Mouse (Mus musculus) heart, embryonic 11.5 days (tissue): ENCODE results near the gene Plcl2. TPM values are rescaled to one million over a fixed set of nuclear protein-coding genes. Genes with fewer than 3 reads are reported as not detected.

ENCODE experiments used
- ATAC-seq: fragments of 200-750 bp; cut with Nextera tagmentation; replicated peaks from 2 replicates; pipeline ENCODE4 v1.8.0; 2017; ENCODE audit warnings: moderate library complexity; ENCODE audit not compliant: insufficient number of reproducible peaks, low FRiP score, low TSS enrichment
- H3K27ac ChIP-seq: fragments of 300-500 bp; sonication (generic); 2 replicates; pipeline ENCODE4 v1.5.1; 2014; ENCODE audit warnings: mild to moderate bottlenecking, low read depth, low read length
- H3K27me3 ChIP-seq: fragments of 300-500 bp; sonication (generic); 2 replicates; pipeline ENCODE4 v1.6.1; 2014; ENCODE audit warnings: mild to moderate bottlenecking, low read length, mixed read lengths; ENCODE audit not compliant: control insufficient read depth, insufficient read depth
- H3K36me3 ChIP-seq: fragments of 300-500 bp; sonication (generic); 2 replicates; pipeline ENCODE4 v1.6.1; 2014; ENCODE audit warnings: mild to moderate bottlenecking, low read length, moderate library complexity, mixed read lengths; ENCODE audit not compliant: control insufficient read depth, insufficient read depth
- H3K4me1 ChIP-seq: fragments of 300-500 bp; sonication (generic); 2 replicates; pipeline ENCODE4 v1.6.1; 2014; ENCODE audit warnings: low read length; ENCODE audit not compliant: control insufficient read depth, insufficient read depth
- H3K4me2 ChIP-seq: fragments of 300-500 bp; sonication (generic); 2 replicates; pipeline ENCODE4 v1.6.1; 2014; ENCODE audit warnings: mild to moderate bottlenecking, moderate library complexity
- H3K4me3 ChIP-seq: fragments of 300-500 bp; sonication (generic); 2 replicates; pipeline ENCODE4 v1.5.1; 2014; ENCODE audit warnings: low read depth, low read length
- H3K9ac ChIP-seq: fragments of 300-500 bp; sonication (generic); 2 replicates; pipeline ENCODE4 v1.6.1; 2014; ENCODE audit warnings: mild to moderate bottlenecking, low read depth, low read length, moderate library complexity
- H3K9me3 ChIP-seq: fragments of 300-500 bp; sonication (generic); replicated peaks from 2 replicates; pipeline ENCODE4 v1.6.1; 2016; ENCODE audit warnings: low read length; ENCODE audit not compliant: control insufficient read depth
- WGBS: fragments of 180-500 bp; shearing (Covaris S2); extraction: QIAGEN DNeasy Blood & Tissue Kit; methylation state at CpG from one replicate; pipeline ENCODE4 v1.1.7; 2014; ENCODE audit not compliant: insufficient replicate concordance; 5-methylcytosine and 5-hydroxymethylcytosine counted together
- polyA plus RNA-seq: library from polyadenylated mRNA; unstranded; fragments of >200 nt; fragmentation: Nextera tagmentation; extraction: Ambion mirVana; gene quantifications from 2 replicates; pipeline ENCODE4 v1.2.1, GENCODE M21; 2014

Gene Plcl2
- polyA plus RNA-seq, 1 experiment from 2014 or later: 5.2 TPM

- no peaks in the 10 kb centered on the region for H3K27me3 ChIP-seq
- no peak overlapping the region for H3K27ac ChIP-seq
- no peak overlapping the region for H3K4me2 ChIP-seq
- WGBS: 76% methylated on average over 13 of the region's 13 CpGs
- no peak for ATAC-seq
- H3K4me1 ChIP-seq: peaks cover 3% of the 10 kb centered on the region; the same call in 1 of the 2 replicates
- no peaks in the 10 kb centered on the region for H3K9me3 ChIP-seq
- no peak overlapping the region for H3K9ac ChIP-seq
- H3K36me3 ChIP-seq: no peaks in the 10 kb centered on the region
- no peak overlapping the region for H3K4me3 ChIP-seq
Observed at GRCm38 (mm10) chr17:50506861-50507321, 2.3 kb upstream of the Plcl2 start.

DNA sequence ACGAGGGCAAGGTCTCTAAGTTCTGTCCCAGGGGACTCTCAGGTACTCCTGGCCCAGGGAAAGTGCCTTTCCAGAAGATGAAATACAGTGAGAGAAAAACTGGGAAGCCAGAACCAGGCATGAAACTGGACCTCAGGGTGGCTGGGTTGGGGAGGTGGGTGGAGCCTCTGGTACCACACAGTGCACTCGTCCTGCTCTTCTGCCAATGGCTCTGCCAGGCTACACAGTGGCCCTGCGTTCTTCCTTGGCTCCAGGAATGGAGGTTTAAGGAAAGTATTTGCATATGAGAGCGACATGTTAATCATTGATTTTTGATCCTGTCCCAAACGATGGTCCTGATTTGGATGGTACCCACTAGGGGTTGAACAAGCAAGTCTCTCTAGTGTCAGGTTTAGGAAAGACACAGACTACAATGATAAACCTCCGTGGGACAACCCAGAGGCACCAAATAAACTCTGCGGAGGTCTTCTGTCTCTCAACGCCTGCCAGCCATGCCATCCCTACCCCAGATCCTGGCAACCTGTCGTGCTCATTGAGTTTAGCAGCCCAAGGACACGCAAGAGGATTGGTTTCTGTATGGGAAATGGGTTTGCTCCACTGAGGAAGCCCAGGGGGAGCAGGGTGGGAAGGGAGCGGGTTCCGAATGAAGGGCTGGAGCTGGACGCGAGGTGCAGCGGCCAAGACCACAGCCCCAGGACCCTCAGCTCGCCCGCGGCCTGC is 988 bp upstream of the Plcl2 start:
- H3K27ac ChIP-seq: no peak overlapping the region
- H3K27me3 ChIP-seq: no peaks in the 10 kb centered on the region
- no peak; the same call in 1 of the 2 replicates for ATAC-seq
- 16% methylated on average over 18 of the region's 18 CpGs for WGBS
- H3K4me3 ChIP-seq: peak overlapping the region; percentile 87
- no peaks in the 10 kb centered on the region for H3K36me3 ChIP-seq
- H3K9ac ChIP-seq: peak overlapping the region; percentile 87
- no peaks in the 10 kb centered on the region for H3K9me3 ChIP-seq
- peak overlapping the region; percentile 84 for H3K4me2 ChIP-seq
- peaks cover 3% of the 10 kb centered on the region; the same call in 1 of the 2 replicates for H3K4me1 ChIP-seq

- H3K9me3 ChIP-seq: no peaks in the 10 kb centered on the region
- WGBS: under 1% methylated on average over 31 of the region's 72 CpGs
Observed at GRCm38 (mm10) chr17:50508775-50509250, 390 bp upstream of the Plcl2 start.

DNA sequence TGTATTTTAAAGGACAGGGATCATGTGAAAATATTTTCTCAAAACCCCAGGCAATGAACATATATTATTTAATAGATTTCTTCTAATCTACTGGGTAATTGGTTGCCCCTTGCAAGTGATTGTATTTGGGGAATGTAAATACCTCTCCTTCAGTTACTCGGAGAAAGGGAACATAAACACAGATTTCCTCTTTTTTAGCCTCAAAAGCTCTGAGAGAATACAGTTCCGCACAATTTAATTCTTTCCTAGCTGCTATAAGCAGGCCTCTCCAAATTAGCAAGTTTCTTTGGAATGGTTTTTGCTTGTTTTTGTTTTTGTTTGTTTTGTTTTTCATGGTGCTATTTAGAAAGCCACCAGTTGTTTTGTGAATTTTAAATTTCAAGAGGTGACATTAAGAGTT is 1.1 kb downstream of the Plcl2 start:
- H3K4me3 ChIP-seq: peak overlapping the region; percentile 87
- peak overlapping the region; percentile 87; the same call in 1 of the 2 replicates for H3K9ac ChIP-seq
- H3K4me2 ChIP-seq: peak overlapping the region; percentile 84
- H3K27ac ChIP-seq: no peak overlapping the region
- no peak for ATAC-seq
- WGBS: 63% methylated on average over 2 of the region's 2 CpGs
- H3K9me3 ChIP-seq: no peaks in the 10 kb centered on the region
- no peaks in the 10 kb centered on the region for H3K36me3 ChIP-seq
- peaks cover 3% of the 10 kb centered on the region; the same call in 1 of the 2 replicates for H3K4me1 ChIP-seq
- H3K27me3 ChIP-seq: no peaks in the 10 kb centered on the region

More at GRCm38 (mm10) chr17:50508775-50509250, 390 bp upstream of the Plcl2 start:
- Histone ChIP-seq H3K27ac (peak overlapping the region; percentile 79), H3K36me3 (no peaks in the 10 kb centered on the region), H3K9ac (peak overlapping the region; percentile 87), H3K27me3 (no peaks in the 10 kb centered on the region), H3K4me3 (peak overlapping the region; percentile 87), H3K4me2 (peak overlapping the region; percentile 84), H3K4me1 (peaks cover 3% of the 10 kb centered on the region; the same call in 1 of the 2 replicates)
- peak; percentile 77 for ATAC-seq

DNA sequence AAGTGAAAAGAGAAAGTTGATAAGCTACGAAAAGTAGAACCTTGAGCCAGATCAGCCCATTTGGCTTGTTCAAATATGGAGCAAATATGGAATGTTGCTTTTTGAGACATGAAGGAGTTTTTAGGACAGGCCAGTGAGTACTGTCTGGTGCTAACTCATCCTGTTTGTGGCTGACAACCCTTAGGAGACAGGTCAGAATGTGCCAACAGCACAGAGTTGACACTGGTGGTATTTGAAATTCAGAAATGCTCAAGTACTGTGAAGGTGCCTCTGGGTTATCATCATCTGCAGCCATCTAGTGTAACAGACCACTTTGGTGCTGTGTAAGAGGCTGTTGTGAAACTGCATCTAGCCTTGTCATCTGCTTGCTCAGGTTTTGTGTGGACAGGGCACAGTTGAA is 1.5 kb downstream of the Plcl2 start:
- peaks cover 3% of the 10 kb centered on the region; the same call in 1 of the 2 replicates for H3K4me1 ChIP-seq
- no peak overlapping the region for H3K27ac ChIP-seq
- no peak overlapping the region for H3K9ac ChIP-seq
- peak overlapping the region; percentile 84 for H3K4me2 ChIP-seq
- peak overlapping the region; percentile 87 for H3K4me3 ChIP-seq
- H3K9me3 ChIP-seq: no peaks in the 10 kb centered on the region
- no peaks in the 10 kb centered on the region for H3K27me3 ChIP-seq
- H3K36me3 ChIP-seq: no peaks in the 10 kb centered on the region
- 68% methylated on average over 1 of the region's 1 CpGs for WGBS
- no peak for ATAC-seq

DNA sequence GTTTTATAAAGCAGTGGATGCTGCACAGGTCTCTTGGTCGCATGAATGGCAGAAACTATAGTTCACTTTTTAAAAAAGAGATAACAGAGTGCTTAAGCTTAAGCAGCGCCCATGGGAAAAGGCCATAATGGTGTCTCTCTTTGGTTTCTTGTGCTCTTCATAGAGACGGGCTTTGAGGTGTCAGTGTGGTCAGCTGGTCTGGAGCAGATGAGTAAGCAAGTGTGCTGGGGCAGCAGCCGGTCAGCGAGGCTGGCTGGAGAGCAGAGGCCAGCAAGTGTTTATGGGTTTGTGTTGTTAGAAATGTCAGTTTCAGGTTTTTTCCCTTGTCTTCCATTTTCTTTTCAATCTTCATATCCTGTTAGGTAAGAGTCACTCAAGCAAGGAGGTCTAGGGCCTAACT is 3.0 kb downstream of the Plcl2 start:
- no peak for ATAC-seq
- H3K4me1 ChIP-seq: peaks cover 3% of the 10 kb centered on the region; the same call in 1 of the 2 replicates
- WGBS: 77% methylated on average over 5 of the region's 5 CpGs
- H3K4me3 ChIP-seq: no peak overlapping the region
- no peaks in the 10 kb centered on the region for H3K36me3 ChIP-seq
- H3K27ac ChIP-seq: no peak overlapping the region
- H3K9ac ChIP-seq: no peak overlapping the region
- H3K27me3 ChIP-seq: no peaks in the 10 kb centered on the region
- no peak overlapping the region for H3K4me2 ChIP-seq
- no peaks in the 10 kb centered on the region for H3K9me3 ChIP-seq

DNA sequence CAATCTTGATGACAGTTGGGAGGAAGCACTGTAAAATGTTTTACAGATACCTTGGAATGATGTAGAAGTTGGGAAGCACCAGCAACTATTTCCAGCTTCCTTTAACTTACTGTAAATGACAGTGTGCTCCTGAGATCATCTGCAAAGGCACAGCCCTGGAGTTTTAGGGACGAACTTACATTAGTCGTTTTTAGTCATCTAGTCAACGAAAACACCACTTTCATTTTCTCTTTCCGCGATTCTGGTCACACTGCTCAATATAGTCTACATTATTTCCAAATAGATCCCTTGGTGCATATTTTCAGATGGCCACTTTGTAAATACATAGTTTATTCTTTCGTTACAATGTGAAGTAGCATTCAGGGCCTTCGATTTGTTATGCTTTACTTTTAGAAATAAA is 3.6 kb downstream of the Plcl2 start:
- ATAC-seq: no peak
- Histone ChIP-seq H3K27ac (no peak overlapping the region), H3K9ac (no peak overlapping the region), H3K9me3 (no peaks in the 10 kb centered on the region), H3K4me1 (peaks cover 3% of the 10 kb centered on the region; the same call in 1 of the 2 replicates), H3K36me3 (no peaks in the 10 kb centered on the region), H3K4me3 (no peak overlapping the region), H3K4me2 (no peak overlapping the region), H3K27me3 (no peaks in the 10 kb centered on the region)
- WGBS: 88% methylated on average over 7 of the region's 7 CpGs

DNA sequence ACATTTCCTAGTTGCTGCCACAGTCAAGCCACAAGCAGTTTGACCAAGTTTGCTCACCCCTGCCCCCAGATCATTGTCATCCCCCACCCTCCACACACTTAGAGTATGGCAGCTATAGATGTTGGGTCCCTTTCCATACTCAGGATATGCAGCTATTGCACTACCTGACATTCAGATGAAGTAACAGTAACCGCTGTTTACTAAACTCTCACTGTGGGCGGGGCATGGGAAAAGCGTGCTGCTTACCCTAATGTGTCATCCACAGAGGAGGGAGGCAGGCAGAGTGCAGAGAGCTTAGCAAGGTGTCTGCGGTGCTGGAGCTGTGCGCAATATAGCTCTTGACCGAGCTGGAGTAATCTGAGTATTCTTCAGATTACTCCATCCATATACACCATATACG is 4.2 kb downstream of the Plcl2 start:
- WGBS: 86% methylated on average over 7 of the region's 7 CpGs
- Histone ChIP-seq H3K27ac (no peak overlapping the region), H3K4me2 (no peak overlapping the region), H3K4me1 (peaks cover 3% of the 10 kb centered on the region; the same call in 1 of the 2 replicates), H3K4me3 (no peak overlapping the region), H3K9ac (no peak overlapping the region), H3K9me3 (no peaks in the 10 kb centered on the region), H3K36me3 (no peaks in the 10 kb centered on the region), H3K27me3 (no peaks in the 10 kb centered on the region)
- no peak for ATAC-seq
